14 mouse cellular contexts compared by ENCODE assay signal in the genomic region with DNA sequence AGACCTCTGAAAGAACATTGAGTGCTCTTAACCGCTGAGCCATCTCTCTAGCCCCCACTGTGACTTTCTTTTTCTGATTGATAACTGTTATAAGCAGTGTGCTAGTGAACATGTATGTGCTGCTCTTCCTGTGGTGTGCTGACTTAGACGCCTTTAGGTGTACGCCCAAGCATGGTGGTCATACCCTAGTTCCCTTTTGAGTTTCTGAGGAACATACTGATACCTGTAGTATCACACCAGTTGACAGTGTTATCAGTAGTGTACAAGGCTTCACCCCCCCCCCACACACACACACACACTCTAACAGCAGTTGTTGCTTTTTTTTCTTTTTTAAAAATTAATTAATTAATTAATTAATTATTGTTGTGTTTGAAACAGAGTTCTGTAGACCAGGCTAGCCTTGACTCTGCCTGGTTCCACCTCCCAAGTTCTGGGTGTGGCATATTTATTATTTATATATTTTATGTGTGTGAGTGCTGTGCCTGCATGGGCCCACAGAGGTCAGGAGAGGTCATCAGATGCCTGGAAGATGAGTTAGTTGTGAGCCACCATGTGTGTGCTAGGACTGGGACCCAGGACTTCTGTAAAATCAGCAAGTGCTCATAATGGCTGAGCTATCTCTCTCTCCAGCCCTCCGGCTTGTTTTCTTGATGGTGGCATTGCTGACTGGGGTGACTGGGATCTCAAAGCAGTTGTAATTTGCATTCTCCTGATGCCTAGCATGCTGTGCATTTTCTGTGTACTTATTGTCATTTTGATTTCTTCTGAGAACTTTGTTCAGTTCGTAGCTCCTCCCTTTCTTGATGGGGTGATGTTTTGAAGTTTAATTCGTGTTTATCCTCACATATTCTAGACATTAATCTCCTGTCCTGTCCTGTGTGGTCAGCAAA.
"Had no signal": no experiment of that assay in that cellular context is flagged by ENCODE, and none has a peak within 500 bp of the region (broad histone marks: within the 10 kb centered on the region; RNA-seq: fewer than 3 reads in every experiment).

No protein-coding gene starts in this region.

- H3K9me3 ChIP-seq: limb, embryonic 10.5 days; liver, embryonic 15.5 days; neural tube, embryonic 13.5 days; stomach, embryonic 15.5 days had no signal

- H3K27me3 ChIP-seq: liver, embryonic 15.5 days; neural tube, embryonic 13.5 days; stomach, embryonic 15.5 days had no signal

- H3K9ac ChIP-seq: liver, embryonic 15.5 days; lung, embryonic 14.5 days; neural tube, embryonic 13.5 days; stomach, embryonic 15.5 days had no signal

- H3K4me3 ChIP-seq: left cerebral cortex, adult 2 months; limb, embryonic 10.5 days; liver, embryonic 15.5 days; neural tube, embryonic 13.5 days; stomach, embryonic 15.5 days had no signal

- H3K36me3 ChIP-seq: neural tube, embryonic 13.5 days; stomach, embryonic 15.5 days had no signal

- H3K27ac ChIP-seq: left cerebral cortex, adult 2 months; limb, embryonic 10.5 days; liver, embryonic 15.5 days; macrophage; neural tube, embryonic 13.5 days; stomach, embryonic 15.5 days had no signal

- DNase-seq: kidney, adult 8-10 months; kidney, postnatal 25 days; lung, embryonic 14.5 days; lung, postnatal 10 days; right cerebral cortex, postnatal 14 days; thymus, adult 2 months; thymus, postnatal 25 days had no signal

- H3K4me2 ChIP-seq: liver, embryonic 11.5 days; liver, embryonic 15.5 days; lung, embryonic 14.5 days; neural tube, embryonic 13.5 days; stomach, embryonic 15.5 days had no signal
